In genomic region chr16:90177425-90177824, GRCm38 (mm10) we compare ENCODE assay signal across 13 mouse cellular contexts. TPM values are rescaled to one million over a fixed set of nuclear protein-coding genes. Genes with fewer than 3 reads are reported as not detected.
DNase-seq lines count a peak whose midpoint lies in the region; ATAC-seq and TF ChIP-seq lines count a peak whose summit lies in the region.
"Had no signal": no experiment of that assay in that cellular context is flagged by ENCODE, and none has a peak within 500 bp of the region (broad histone marks: within the 10 kb centered on the region; RNA-seq: fewer than 3 reads in every experiment).

No protein-coding gene starts in this region.

- H3K79me2 ChIP-seq in MEL (ENCODE audit: control insufficient read depth, insufficient read depth, low read length, poor library complexity), result no peaks in the 10 kb centered on the region

- TF ChIP-seq CTCF in layer of hippocampus, adult 2 months (conservative IDR thresholded peaks at IDR 0.05), result no peak
- TF ChIP-seq CTCF in MEL (IDR thresholded peaks at IDR 0.05 in 2 of 3, conservative IDR thresholded peaks at IDR 0.05 in 1 of 3; ENCODE audit: control insufficient read depth in 1 of 3, insufficient read depth in 1 of 3, low read depth in 2 of 3, low read length in 3 of 3, poor library complexity in 1 of 3, severe bottlenecking in 1 of 3), result no peak; a peak in 1 of 6 replicates

- H3K4me2 ChIP-seq in liver, embryonic 16.5 days (ENCODE audit: low read depth, low read length), result no peak overlapping the region
- H3K4me2 ChIP-seq in midbrain, embryonic 14.5 days (ENCODE audit: low read length), result no peak overlapping the region
- H3K4me2 ChIP-seq in heart, embryonic 11.5 days, result no peak overlapping the region
- H3K4me2 ChIP-seq: embryonic facial prominence, embryonic 13.5 days had no signal

- TF ChIP-seq RAD21 in MEL (IDR thresholded peaks at IDR 0.05; ENCODE audit: low read depth, low read length), result peak; percentile 3; the same call in 1 of the 2 replicates

- peak; percentile 93 to 95 for TF ChIP-seq EP300 in MEL (IDR thresholded peaks at IDR 0.05; ENCODE audit: low read depth in 1 of 2, low read length in 2 of 2)

- no peak overlapping the region for H3K4me3 ChIP-seq in layer of hippocampus, adult 2 months
- H3K4me3 ChIP-seq in MEL (ENCODE audit: control insufficient read depth in 1 of 2, insufficient read depth in 1 of 2, low read depth in 2 of 2, low read length in 2 of 2), result peak overlapping the region; percentile 13 to 18; a peak in 3 of 4 replicates
- no peak overlapping the region for H3K4me3 ChIP-seq in liver, embryonic 16.5 days (ENCODE audit: low read depth, low read length)
- H3K4me3 ChIP-seq in midbrain, embryonic 14.5 days (replicated peaks; ENCODE audit: low read depth, low read length), result no peak overlapping the region
- H3K4me3 ChIP-seq in heart, embryonic 11.5 days (ENCODE audit: low read depth, low read length), result no peak overlapping the region
- H3K4me3 ChIP-seq: embryonic facial prominence, embryonic 13.5 days had no signal

- H3K27ac ChIP-seq in layer of hippocampus, adult 2 months, result peak overlapping the region; percentile 86; the same call in 1 of the 2 replicates
- H3K27ac ChIP-seq in MEL (ENCODE audit: control insufficient read depth, low read depth, low read length), result peak overlapping the region; percentile 96
- no peak overlapping the region for H3K27ac ChIP-seq in liver, embryonic 16.5 days (ENCODE audit: low read length)
- no peak overlapping the region for H3K27ac ChIP-seq in midbrain, embryonic 14.5 days (replicated peaks; ENCODE audit: low read depth, low read length)
- H3K27ac ChIP-seq in heart, embryonic 11.5 days (ENCODE audit: low read depth, low read length), result no peak overlapping the region
- H3K27ac ChIP-seq: embryonic facial prominence, embryonic 13.5 days had no signal

- ATAC-seq in liver, embryonic 16.5 days (ENCODE audit: low read depth), result peak; percentile 55
- ATAC-seq in neutrophil, adult 5-6 weeks (ENCODE audit: extremely low read depth, insufficient number of reproducible peaks, low FRiP score, poor library complexity, severe bottlenecking), result peak; percentile 78
- ATAC-seq in midbrain, embryonic 14.5 days (ENCODE audit: low FRiP score, low TSS enrichment), result no peak
- no peak for ATAC-seq in heart, embryonic 11.5 days (replicated peaks; ENCODE audit: insufficient number of reproducible peaks, low FRiP score, low TSS enrichment)

- peaks cover 0 to 40% of the 10 kb centered on the region in 2 experiments; a peak in 2 of 4 replicates for H3K36me3 ChIP-seq in MEL (ENCODE audit: control insufficient read depth in 1 of 2, insufficient read depth in 2 of 2, low read length in 2 of 2)
- no peaks in the 10 kb centered on the region for H3K36me3 ChIP-seq in liver, embryonic 16.5 days (ENCODE audit: control insufficient read depth, insufficient read depth)
- H3K36me3 ChIP-seq in midbrain, embryonic 14.5 days (ENCODE audit: control insufficient read depth, insufficient read depth, low read length), result no peaks in the 10 kb centered on the region
- no peaks in the 10 kb centered on the region for H3K36me3 ChIP-seq in heart, embryonic 11.5 days (ENCODE audit: control insufficient read depth, insufficient read depth, low read length)
- H3K36me3 ChIP-seq: embryonic facial prominence, embryonic 13.5 days had no signal

- no peak for DNase-seq in layer of hippocampus, adult 2 months (ENCODE audit: low spot score in 2 of 2)
- no peak for DNase-seq in layer of hippocampus, postnatal 10 days (ENCODE audit: low spot score in 2 of 2)
- DNase-seq in MEL (ENCODE audit: low read depth, low spot score), result peak; percentile 94
- DNase-seq in midbrain, embryonic 14.5 days, result no peak
- no peak for DNase-seq in embryo, embryonic 10.5 days (ENCODE audit: low spot score)
- DNase-seq: cerebellum, adult 9-11 months; kidney, adult 2 months; layer of hippocampus, adult 9-11 months; right cerebral cortex, adult 18-20 months had no signal

- peak overlapping the region; percentile 47 for H3K9ac ChIP-seq in MEL (ENCODE audit: control insufficient read depth, low read depth, low read length, poor library complexity, severe bottlenecking)
- H3K9ac ChIP-seq in liver, embryonic 16.5 days (ENCODE audit: low read depth, low read length), result no peak overlapping the region
- no peak overlapping the region for H3K9ac ChIP-seq in midbrain, embryonic 14.5 days (replicated peaks; ENCODE audit: low read length)
- H3K9ac ChIP-seq in heart, embryonic 11.5 days (ENCODE audit: low read depth, low read length), result no peak overlapping the region
- H3K9ac ChIP-seq: embryonic facial prominence, embryonic 13.5 days had no signal

- peaks cover 25 to 44% of the 10 kb centered on the region in 2 experiments for H3K4me1 ChIP-seq in MEL (ENCODE audit: control insufficient read depth in 1 of 2, insufficient read depth in 2 of 2, low read length in 2 of 2)
- H3K4me1 ChIP-seq in liver, embryonic 16.5 days (ENCODE audit: control insufficient read depth, low read depth, low read length), result no peaks in the 10 kb centered on the region
- H3K4me1 ChIP-seq in midbrain, embryonic 14.5 days (ENCODE audit: control insufficient read depth, insufficient read depth, low read length), result peaks cover 8% of the 10 kb centered on the region; the same call in 1 of the 2 replicates
- H3K4me1 ChIP-seq in heart, embryonic 11.5 days (ENCODE audit: control insufficient read depth, insufficient read depth, low read length), result 0 out of 2 replicates have a peak, but pooled peaks cover 2% of the 10 kb centered on the region
- H3K4me1 ChIP-seq: embryonic facial prominence, embryonic 13.5 days had no signal

- no peak for TF ChIP-seq POLR2A in MEL (IDR thresholded peaks at IDR 0.05; ENCODE audit: control insufficient read depth in 1 of 2, insufficient read depth in 1 of 2, low read depth in 1 of 2, low read length in 2 of 2, poor library complexity in 1 of 2)

- WGBS in liver, embryonic 16.5 days (ENCODE audit: insufficient replicate concordance), result 13% methylated on average over 8 of the region's 8 CpGs
- 85% methylated on average over 8 of the region's 8 CpGs for WGBS in midbrain, embryonic 14.5 days
- 76% methylated on average over 8 of the region's 8 CpGs for WGBS in heart, embryonic 11.5 days (ENCODE audit: insufficient replicate concordance)

- H3K27me3 ChIP-seq in MEL (ENCODE audit: control insufficient read depth in 1 of 2, insufficient read depth in 2 of 2, low read length in 2 of 2), result no peaks in the 10 kb centered on the region
- no peaks in the 10 kb centered on the region; the same call in 1 of the 2 replicates for H3K27me3 ChIP-seq in liver, embryonic 16.5 days (ENCODE audit: control insufficient read depth, insufficient read depth, low read depth, low read length)
- no peaks in the 10 kb centered on the region for H3K27me3 ChIP-seq in midbrain, embryonic 14.5 days (ENCODE audit: control insufficient read depth, insufficient read depth, low read length)
- H3K27me3 ChIP-seq in heart, embryonic 11.5 days (ENCODE audit: control insufficient read depth, insufficient read depth, low read length), result no peaks in the 10 kb centered on the region
- H3K27me3 ChIP-seq: embryonic facial prominence, embryonic 13.5 days had no signal

- no peaks in the 10 kb centered on the region for H3K9me3 ChIP-seq in MEL (replicated peaks; ENCODE audit: insufficient read depth, low read length)
- H3K9me3 ChIP-seq in liver, embryonic 16.5 days (replicated peaks; ENCODE audit: control insufficient read depth, low read length), result no peaks in the 10 kb centered on the region
- H3K9me3 ChIP-seq in midbrain, embryonic 14.5 days (ENCODE audit: control insufficient read depth, low read length), result no peaks in the 10 kb centered on the region
- no peaks in the 10 kb centered on the region for H3K9me3 ChIP-seq in heart, embryonic 11.5 days (replicated peaks; ENCODE audit: control insufficient read depth, low read length)
- H3K9me3 ChIP-seq: embryonic facial prominence, embryonic 13.5 days had no signal

TF ChIP-seq in MEL, 35 proteins besides CTCF, POLR2A, EP300 and RAD21 (continues in another document):
- TF ChIP-seq TBP (IDR thresholded peaks at IDR 0.05; ENCODE audit: low read depth, low read length), result peak; percentile 30; the same call in 1 of the 2 replicates
- no peak for TF ChIP-seq E2F4 (IDR thresholded peaks at IDR 0.05; ENCODE audit: borderline replicate concordance, low read depth, low read length)
- TF ChIP-seq ZKSCAN1 (IDR thresholded peaks at IDR 0.05; ENCODE audit: low read depth, low read length), result peak; percentile 78
- peak; percentile 32 for TF ChIP-seq TAL1 (IDR thresholded peaks at IDR 0.05; ENCODE audit: low read length)
- TF ChIP-seq MYB (IDR thresholded peaks at IDR 0.05; ENCODE audit: low read depth, low read length), result peak; percentile 75
- no peak for TF ChIP-seq ZNF384 (IDR thresholded peaks at IDR 0.05; ENCODE audit: low read depth, low read length)
- peak; percentile 81 for TF ChIP-seq MYC (IDR thresholded peaks at IDR 0.05; ENCODE audit: low read depth, low read length)
- TF ChIP-seq CHD2 (IDR thresholded peaks at IDR 0.05; ENCODE audit: low read length), result no peak; the same call in 1 of the 2 replicates
- TF ChIP-seq SIN3A (IDR thresholded peaks at IDR 0.05; ENCODE audit: low read length), result peak; percentile 81
- no peak for TF ChIP-seq GABPA (IDR thresholded peaks at IDR 0.05; ENCODE audit: low read depth, low read length)

RNA-seq across cellular contexts. Expression of gene Tiam1, which starts 33.9 kb away (rescaled TPM):
- total RNA-seq in layer of hippocampus, adult 2 months (2021), result 100 to 1,000 TPM; 124 to 125 TPM
- total RNA-seq in layer of hippocampus, postnatal 10 days (2021), result 10 to 100 TPM; 68.4 to 75.3 TPM
- 15.0 and 16.7 TPM in 2 replicates for total RNA-seq in MEL (2012; rRNA removed)
- polyA plus RNA-seq in MEL (2012; ENCODE audit: insufficient read depth in 1 of 2, insufficient read length in 2 of 2, low read depth in 1 of 2, low replicate concordance in 2 of 2, missing spikeins in 1 of 2), result 10 to 100 TPM; 19.9 to 23.9 TPM
- polyA plus RNA-seq in liver, embryonic 16.5 days (2015; fragmentation: Nextera tagmentation; extraction: Ambion mirVana), result 2.8 and 4.2 TPM in 2 replicates
- 6.9 and 8.8 TPM in 2 replicates for total RNA-seq in neutrophil, adult 5-6 weeks (2017)
- 34.6 and 40.0 TPM in 2 replicates for polyA plus RNA-seq in midbrain, embryonic 14.5 days (2014; fragmentation: Nextera tagmentation; extraction: Ambion mirVana)
- polyA plus RNA-seq in heart, embryonic 11.5 days (2014; fragmentation: Nextera tagmentation; extraction: Ambion mirVana), result 18.9 and 24.9 TPM in 2 replicates

RNA-seq across cellular contexts. Expression of gene Sod1, which starts 43.1 kb away (rescaled TPM):
- 100 to 1,000 TPM; 386 to 390 TPM for total RNA-seq in layer of hippocampus, adult 2 months (2021)
- 100 to 1,000 TPM; 373 to 393 TPM for total RNA-seq in layer of hippocampus, postnatal 10 days (2021)
- total RNA-seq in MEL (2012; rRNA removed), result 380 and 494 TPM in 2 replicates
- polyA plus RNA-seq in MEL (2012; ENCODE audit: insufficient read depth in 1 of 2, insufficient read length in 2 of 2, low read depth in 1 of 2, low replicate concordance in 2 of 2, missing spikeins in 1 of 2), result 1,000 to 10,000 TPM in 1 of 2 experiments, 100 to 1,000 TPM in 1; 474 to 1,094 TPM
- polyA plus RNA-seq in liver, embryonic 16.5 days (2015; fragmentation: Nextera tagmentation; extraction: Ambion mirVana), result 965 and 1,058 TPM in 2 replicates
- total RNA-seq in neutrophil, adult 5-6 weeks (2017), result 234 and 238 TPM in 2 replicates
- polyA plus RNA-seq in midbrain, embryonic 14.5 days (2014; fragmentation: Nextera tagmentation; extraction: Ambion mirVana), result 866 and 988 TPM in 2 replicates
- polyA plus RNA-seq in heart, embryonic 11.5 days (2014; fragmentation: Nextera tagmentation; extraction: Ambion mirVana), result 1,124 and 1,155 TPM in 2 replicates

Comparison
In these comparisons a context has a peak if more than half of its experiments do, and no peak if none do; other contexts are left out.
1. H3K27ac ChIP-seq: peak in layer of hippocampus, adult 2 months (single experiment) and MEL (single experiment); none in liver, embryonic 16.5 days (single experiment), midbrain, embryonic 14.5 days (single experiment) and heart, embryonic 11.5 days (single experiment).
2. H3K4me3 ChIP-seq: peak in MEL (2 of 2); none in layer of hippocampus, adult 2 months (single experiment), liver, embryonic 16.5 days (single experiment), midbrain, embryonic 14.5 days (single experiment) and heart, embryonic 11.5 days (single experiment).
3. ATAC-seq: peak in liver, embryonic 16.5 days (single experiment) and neutrophil, adult 5-6 weeks (single experiment); none in midbrain, embryonic 14.5 days (single experiment) and heart, embryonic 11.5 days (single experiment).